Mouse (Mus musculus): ENCODE measurements at regions not wholly inside any gene's neighbourhood (a gene's known extent, or its start where the extent isn't known, plus 50 kb on each side); places are given as distances from the start of the nearest gene placed in this dataset.

DNA sequence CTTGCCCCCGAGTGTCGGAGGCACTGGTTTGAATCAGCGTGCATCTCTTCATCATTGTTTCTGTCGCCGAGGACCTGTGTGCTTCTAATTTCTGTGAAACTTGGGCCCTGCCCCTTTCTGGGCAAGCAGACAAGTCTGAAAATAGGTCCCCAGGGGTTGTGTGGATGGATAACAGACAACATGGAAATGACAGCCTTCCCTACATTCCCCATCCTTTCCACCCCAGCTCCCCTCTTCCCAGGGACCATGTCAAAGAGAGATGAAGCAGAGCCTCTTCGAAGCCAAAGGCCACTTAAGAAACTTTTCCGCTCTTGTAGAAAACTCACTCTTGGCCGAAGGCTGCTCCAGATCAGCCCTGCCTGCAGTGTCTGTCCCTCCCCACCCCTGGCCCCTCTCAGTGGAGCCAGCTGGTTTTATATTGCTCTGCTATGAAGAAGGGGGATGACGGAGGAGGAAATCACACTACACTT lies 233.2 kb downstream of the Gm45692 start:
- no peak for TF ChIP-seq CTCF (conservative IDR thresholded peaks at IDR 0.05 in 1 of 2, IDR thresholded peaks at IDR 0.05 in 1 of 2; ENCODE audit: low read depth in 2 of 2, low read length in 2 of 2)
- TF ChIP-seq E2F4 (IDR thresholded peaks at IDR 0.05; ENCODE audit: insufficient replicate concordance, low read depth, low read length), result no peak
- TF ChIP-seq GABPA (IDR thresholded peaks at IDR 0.05; ENCODE audit: insufficient replicate concordance, low read depth, low read length), result no peak
- TF ChIP-seq POLR2AphosphoS2 (IDR thresholded peaks at IDR 0.05; ENCODE audit: low read depth, low read length), result no peak
